Mouse (Mus musculus): ENCODE results near the gene Ptch2. TPM values are rescaled to one million over a fixed set of nuclear protein-coding genes. Genes with fewer than 3 reads are reported as not detected.

Gene Ptch2
- 0.20 TPM for polyA plus RNA-seq (2012; fragmentation: generic; extraction: Trizol)
- long read RNA-seq, experiment 1: 0 reads
- long read RNA-seq, experiment 2, partial matches to known transcripts: 0 of 1 reads
- long read RNA-seq, experiment 2, other reads (novel, unspliced or antisense): 1 of 1 reads

DNA sequence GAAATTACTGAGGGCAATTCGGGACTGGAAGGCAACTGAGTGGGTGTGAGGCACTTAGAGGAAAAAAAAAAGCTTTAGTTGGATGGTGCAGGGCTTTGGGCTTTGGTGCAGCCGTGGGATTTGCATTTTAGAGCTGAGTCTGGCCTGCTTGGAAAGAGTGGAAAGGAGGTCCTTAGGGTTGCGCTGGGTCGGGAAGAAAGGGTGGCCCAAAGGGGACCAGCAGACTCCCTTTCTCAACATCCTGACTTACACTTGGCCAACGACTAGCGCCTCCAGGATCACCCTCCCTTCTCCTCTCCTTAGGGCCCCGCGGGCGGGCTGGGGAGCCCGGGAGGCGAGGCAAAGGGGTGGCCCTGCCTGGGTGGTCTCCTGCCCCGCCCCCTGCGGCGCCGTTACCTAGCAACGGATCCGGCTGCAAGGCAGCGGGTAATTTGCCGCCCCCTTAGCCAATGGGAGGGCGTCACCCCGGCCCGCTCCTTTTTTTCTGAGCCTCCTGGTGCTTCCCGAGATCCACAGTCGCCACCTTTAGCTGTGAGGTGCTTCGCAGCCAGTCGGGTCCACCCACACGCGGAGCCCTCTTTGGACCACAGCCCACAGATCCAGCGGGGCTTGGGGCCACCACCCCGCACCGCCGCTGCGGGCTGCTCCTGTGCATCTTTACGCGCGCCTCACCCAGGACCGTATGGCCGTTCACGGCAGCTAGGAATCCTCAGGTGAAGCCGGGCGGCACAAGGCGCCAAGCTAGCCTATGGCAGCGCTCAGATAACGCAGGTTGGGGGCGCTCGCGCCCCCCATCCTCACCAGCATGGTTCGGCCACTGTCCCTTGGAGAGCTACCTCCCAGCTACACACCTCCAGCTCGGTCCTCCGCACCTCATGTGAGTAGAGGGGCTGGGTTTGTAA is at the start of gene Ptch2:
Ptch2 (plus strand) TSS at position 525 of the 902 bp plus-strand sequence.
- H3K79me2 ChIP-seq (ENCODE audit: control insufficient read depth, insufficient read depth): no peaks in the 10 kb centered on the region
- TF ChIP-seq MAX (IDR thresholded peaks at IDR 0.05) (no peak), FOSL1 (IDR thresholded peaks at IDR 0.05; ENCODE audit: insufficient read depth, low read length, poor library complexity, severe bottlenecking) (no peak), USF1 (IDR thresholded peaks at IDR 0.05; ENCODE audit: low read depth) (no peak), CTCF (IDR thresholded peaks at IDR 0.05; ENCODE audit: control insufficient read depth, insufficient read depth, insufficient read length) (no peak), MYOG (IDR thresholded peaks at IDR 0.05; ENCODE audit: control insufficient read depth, extremely low read depth, insufficient read length) (no peak), CEBPB (IDR thresholded peaks at IDR 0.05; ENCODE audit: low read depth) (no peak), MYOD1 (IDR thresholded peaks at IDR 0.05; ENCODE audit: control insufficient read depth, insufficient read length, low read depth) (no peak)

DNA sequence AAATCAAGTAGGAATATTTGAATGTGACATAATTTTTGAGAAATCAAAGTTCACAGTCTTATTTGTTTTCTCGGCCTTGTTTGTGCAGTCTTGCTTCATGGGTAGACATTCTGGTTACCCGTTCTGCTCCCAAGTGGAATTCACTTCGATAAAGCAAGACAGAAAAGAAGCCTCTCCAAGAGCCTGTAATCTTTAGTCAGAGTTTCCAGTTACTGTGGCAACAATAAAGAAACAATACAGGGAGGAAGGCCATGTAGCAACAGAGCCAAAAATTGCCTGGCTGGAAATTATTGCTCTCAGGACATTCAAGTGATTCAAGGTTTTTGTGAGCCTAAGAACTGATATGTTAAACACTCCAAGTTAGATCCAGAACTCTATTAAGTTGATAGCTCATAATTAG is 47.0 kb upstream of the Ptch2 start:
- Histone ChIP-seq H3K79me3 (ENCODE audit: low read depth) (no peaks in the 10 kb centered on the region), H3K4me3 (ENCODE audit: insufficient read depth, poor library complexity, severe bottlenecking) (no peak overlapping the region), H3ac (ENCODE audit: control insufficient read depth, insufficient read length, low read depth) (no peak overlapping the region), H3K27me3 (ENCODE audit: control insufficient read depth, insufficient read depth, insufficient read length) (no peaks in the 10 kb centered on the region), H3K36me3 (ENCODE audit: control insufficient read depth, insufficient read depth) (peaks cover 19% of the 10 kb centered on the region), H3K79me2 (ENCODE audit: control insufficient read depth, insufficient read depth) (peaks cover 4% of the 10 kb centered on the region)
- TF ChIP-seq CEBPB (IDR thresholded peaks at IDR 0.05; ENCODE audit: low read depth) (no peak), MYOG (IDR thresholded peaks at IDR 0.05; ENCODE audit: control insufficient read depth, extremely low read depth, insufficient read length) (no peak), MYOD1 (IDR thresholded peaks at IDR 0.05; ENCODE audit: control insufficient read depth, insufficient read length, low read depth) (no peak), FOSL1 (IDR thresholded peaks at IDR 0.05; ENCODE audit: insufficient read depth, low read length, poor library complexity, severe bottlenecking) (no peak), CTCF (IDR thresholded peaks at IDR 0.05; ENCODE audit: control insufficient read depth, insufficient read depth, insufficient read length) (no peak), USF1 (IDR thresholded peaks at IDR 0.05; ENCODE audit: low read depth) (no peak), MAX (IDR thresholded peaks at IDR 0.05) (no peak)

More for the DNA sequence above, at the start of gene Ptch2:
- H3K27me3 ChIP-seq (ENCODE audit: control insufficient read depth, insufficient read depth, insufficient read length): peaks cover 13% of the 10 kb centered on the region
- H3ac ChIP-seq (ENCODE audit: control insufficient read depth, insufficient read length, low read depth): peak within 1 kb of the TSS; percentile 48
- no peaks in the 10 kb centered on the region for H3K36me3 ChIP-seq (ENCODE audit: control insufficient read depth, insufficient read depth)
- no peaks in the 10 kb centered on the region for H3K79me3 ChIP-seq (ENCODE audit: low read depth)
- H3K4me3 ChIP-seq (ENCODE audit: insufficient read depth, poor library complexity, severe bottlenecking): no peak within 1 kb of the TSS

DNA sequence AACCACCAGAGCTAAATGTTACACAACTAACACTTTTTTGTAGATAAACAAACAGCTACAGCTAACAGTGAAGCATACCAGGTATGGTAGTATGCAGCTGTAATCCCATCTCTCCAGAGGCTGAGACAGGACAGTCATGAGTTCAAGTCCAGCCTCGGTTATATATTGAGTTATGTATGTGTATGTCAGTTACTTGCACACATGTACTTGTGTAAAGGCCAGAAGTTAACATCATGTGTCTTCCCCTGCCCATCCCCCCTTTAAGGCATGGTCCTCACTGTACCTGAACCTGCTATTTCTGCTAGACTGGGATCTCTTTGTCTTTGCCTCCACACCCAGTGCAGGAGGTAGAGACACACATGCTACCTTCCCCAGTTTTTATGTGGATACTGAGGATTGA is 46.4 kb upstream of the Ptch2 start:
- TF ChIP-seq CTCF (IDR thresholded peaks at IDR 0.05; ENCODE audit: control insufficient read depth, insufficient read depth, insufficient read length): no peak
- peaks cover 4% of the 10 kb centered on the region for H3K79me2 ChIP-seq (ENCODE audit: control insufficient read depth, insufficient read depth)
- no peak overlapping the region for H3ac ChIP-seq (ENCODE audit: control insufficient read depth, insufficient read length, low read depth)
- H3K27me3 ChIP-seq (ENCODE audit: control insufficient read depth, insufficient read depth, insufficient read length): no peaks in the 10 kb centered on the region
- H3K79me3 ChIP-seq (ENCODE audit: low read depth): no peaks in the 10 kb centered on the region
- peaks cover 19% of the 10 kb centered on the region for H3K36me3 ChIP-seq (ENCODE audit: control insufficient read depth, insufficient read depth)
- H3K4me3 ChIP-seq (ENCODE audit: insufficient read depth, poor library complexity, severe bottlenecking): no peak overlapping the region

DNA sequence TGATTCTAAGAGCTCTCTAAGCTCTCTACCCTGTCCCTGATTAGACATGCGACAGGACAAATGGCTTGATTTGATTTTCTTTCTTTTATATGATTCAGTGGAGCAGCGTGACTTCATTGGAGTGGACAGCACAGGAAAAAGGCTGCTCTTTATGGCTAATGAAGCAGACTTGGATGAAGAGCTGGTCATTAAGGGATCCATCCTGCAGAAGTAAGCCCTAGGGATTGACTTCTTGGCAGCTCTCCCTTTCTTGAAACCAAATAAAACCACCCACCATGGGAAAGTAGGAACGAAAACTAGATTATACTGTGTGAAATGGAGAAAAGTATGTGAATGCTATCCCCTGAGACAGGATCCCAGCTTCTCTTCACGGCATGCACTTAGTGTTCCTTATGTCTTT is 43.2 kb upstream of the Ptch2 start:
- no peaks in the 10 kb centered on the region for H3K79me3 ChIP-seq (ENCODE audit: low read depth)
- H3K36me3 ChIP-seq (ENCODE audit: control insufficient read depth, insufficient read depth): peaks cover 14% of the 10 kb centered on the region
- no peak overlapping the region for H3ac ChIP-seq (ENCODE audit: control insufficient read depth, insufficient read length, low read depth)
- no peak overlapping the region for H3K4me3 ChIP-seq (ENCODE audit: insufficient read depth, poor library complexity, severe bottlenecking)
- TF ChIP-seq MYOG (IDR thresholded peaks at IDR 0.05; ENCODE audit: control insufficient read depth, extremely low read depth, insufficient read length): no peak
- no peak for TF ChIP-seq CTCF (IDR thresholded peaks at IDR 0.05; ENCODE audit: control insufficient read depth, insufficient read depth, insufficient read length)
- TF ChIP-seq USF1 (IDR thresholded peaks at IDR 0.05; ENCODE audit: low read depth): no peak
- H3K79me2 ChIP-seq (ENCODE audit: control insufficient read depth, insufficient read depth): peaks cover 4% of the 10 kb centered on the region
- no peaks in the 10 kb centered on the region for H3K27me3 ChIP-seq (ENCODE audit: control insufficient read depth, insufficient read depth, insufficient read length)

DNA sequence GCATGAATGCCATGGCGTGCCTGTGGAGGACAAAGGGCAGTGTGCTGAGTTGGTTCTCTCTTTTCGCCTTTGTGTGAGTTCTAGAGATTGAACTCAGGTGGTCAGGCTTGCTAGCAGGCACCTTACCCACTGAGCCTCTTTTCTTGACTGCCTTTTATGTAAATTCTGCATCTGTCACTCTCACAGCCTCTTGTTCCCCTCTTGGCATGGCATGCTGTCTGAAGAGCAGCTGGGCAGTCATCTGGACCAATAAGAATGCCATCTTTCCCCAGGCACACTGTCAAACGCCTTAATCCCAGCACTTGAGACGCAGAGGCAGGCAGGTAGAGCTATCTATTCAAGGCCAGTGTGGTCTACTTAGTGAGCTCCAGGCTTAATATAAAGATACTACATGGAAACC is 41.9 kb upstream of the Ptch2 start:
- no peaks in the 10 kb centered on the region for H3K27me3 ChIP-seq (ENCODE audit: control insufficient read depth, insufficient read depth, insufficient read length)
- H3ac ChIP-seq (ENCODE audit: control insufficient read depth, insufficient read length, low read depth): no peak overlapping the region
- H3K36me3 ChIP-seq (ENCODE audit: control insufficient read depth, insufficient read depth): peaks cover 14% of the 10 kb centered on the region
- no peak overlapping the region for H3K4me3 ChIP-seq (ENCODE audit: insufficient read depth, poor library complexity, severe bottlenecking)
- TF ChIP-seq CTCF (IDR thresholded peaks at IDR 0.05; ENCODE audit: control insufficient read depth, insufficient read depth, insufficient read length) (no peak), MYOD1 (IDR thresholded peaks at IDR 0.05; ENCODE audit: control insufficient read depth, insufficient read length, low read depth) (no peak), MAX (IDR thresholded peaks at IDR 0.05) (no peak), MYOG (IDR thresholded peaks at IDR 0.05; ENCODE audit: control insufficient read depth, extremely low read depth, insufficient read length) (no peak), CEBPB (IDR thresholded peaks at IDR 0.05; ENCODE audit: low read depth) (no peak), USF1 (IDR thresholded peaks at IDR 0.05; ENCODE audit: low read depth) (no peak), FOSL1 (IDR thresholded peaks at IDR 0.05; ENCODE audit: insufficient read depth, low read length, poor library complexity, severe bottlenecking) (no peak)
- no peaks in the 10 kb centered on the region for H3K79me3 ChIP-seq (ENCODE audit: low read depth)
- H3K79me2 ChIP-seq (ENCODE audit: control insufficient read depth, insufficient read depth): peaks cover under 1% of the 10 kb centered on the region

DNA sequence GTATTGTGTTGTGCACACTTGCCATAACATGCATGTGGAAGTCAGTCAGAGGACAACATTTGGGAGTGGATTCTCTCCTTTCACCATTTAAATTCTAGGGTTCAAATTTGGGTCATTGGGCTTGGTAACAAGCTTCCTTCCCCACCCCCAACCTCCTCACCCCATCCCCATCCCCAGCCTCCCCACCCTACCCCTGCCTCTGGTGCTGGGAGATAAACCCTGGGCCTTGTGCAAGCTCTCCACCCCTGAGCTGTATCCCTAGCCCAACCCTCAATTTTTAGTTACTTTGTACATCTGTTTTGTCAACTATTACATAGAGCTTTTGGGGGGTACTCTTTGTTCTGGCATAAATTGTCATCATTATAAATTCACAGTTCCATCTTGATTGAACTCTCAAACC is 39.8 kb upstream of the Ptch2 start:
- no peaks in the 10 kb centered on the region for H3K79me3 ChIP-seq (ENCODE audit: low read depth)
- H3K27me3 ChIP-seq (ENCODE audit: control insufficient read depth, insufficient read depth, insufficient read length): no peaks in the 10 kb centered on the region
- H3K36me3 ChIP-seq (ENCODE audit: control insufficient read depth, insufficient read depth): peaks cover 12% of the 10 kb centered on the region
- H3ac ChIP-seq (ENCODE audit: control insufficient read depth, insufficient read length, low read depth): no peak overlapping the region
- no peak overlapping the region for H3K4me3 ChIP-seq (ENCODE audit: insufficient read depth, poor library complexity, severe bottlenecking)
- no peaks in the 10 kb centered on the region for H3K79me2 ChIP-seq (ENCODE audit: control insufficient read depth, insufficient read depth)
- no peak for TF ChIP-seq CTCF (IDR thresholded peaks at IDR 0.05; ENCODE audit: control insufficient read depth, insufficient read depth, insufficient read length)
- no peak for TF ChIP-seq USF1 (IDR thresholded peaks at IDR 0.05; ENCODE audit: low read depth)
- TF ChIP-seq MYOG (IDR thresholded peaks at IDR 0.05; ENCODE audit: control insufficient read depth, extremely low read depth, insufficient read length): no peak
- no peak for TF ChIP-seq MYOD1 (IDR thresholded peaks at IDR 0.05; ENCODE audit: control insufficient read depth, insufficient read length, low read depth)
- no peak for TF ChIP-seq MAX (IDR thresholded peaks at IDR 0.05)
- no peak for TF ChIP-seq FOSL1 (IDR thresholded peaks at IDR 0.05; ENCODE audit: insufficient read depth, low read length, poor library complexity, severe bottlenecking)
- TF ChIP-seq CEBPB (IDR thresholded peaks at IDR 0.05; ENCODE audit: low read depth): no peak
